Mouse (Mus musculus) hindbrain, embryonic 14.5 days (tissue): ENCODE results near the gene Smad6. TPM values are rescaled to one million over a fixed set of nuclear protein-coding genes. Genes with fewer than 3 reads are reported as not detected.

Experiments used
- ATAC-seq: fragments of 200-750 bp; cut with Nextera tagmentation; 2 replicates; pipeline ENCODE4 v1.8.0; 2017; ENCODE audit warnings: moderate number of reproducible peaks, mild to moderate bottlenecking, moderate TSS enrichment, moderate library complexity; ENCODE audit not compliant: low FRiP score
- DNase-seq: peaks from one replicate; pipeline ENCODE4 v3.0.0-alpha.2; 2015; ENCODE audit warnings: low spot score
- H3K27ac ChIP-seq: fragments of 300-500 bp; sonication (generic); 2 replicates; pipeline ENCODE4 v1.5.1; 2014; ENCODE audit warnings: mild to moderate bottlenecking, moderate library complexity
- H3K27me3 ChIP-seq: fragments of 300-500 bp; sonication (generic); 2 replicates; pipeline ENCODE4 v1.6.1; 2014; ENCODE audit warnings: mild to moderate bottlenecking, low read length, mixed read lengths; ENCODE audit not compliant: control insufficient read depth, insufficient read depth
- H3K36me3 ChIP-seq: fragments of 300-500 bp; sonication (generic); replicated peaks from 2 replicates; pipeline ENCODE4 v1.6.1; 2014; ENCODE audit not compliant: control insufficient read depth, insufficient read depth
- H3K4me1 ChIP-seq: fragments of 300-500 bp; sonication (generic); replicated peaks from 2 replicates; pipeline ENCODE4 v1.6.1; 2014; ENCODE audit warnings: antibody characterized with exemption, low read length, mixed read lengths; ENCODE audit not compliant: control insufficient read depth, insufficient read depth
- H3K4me2 ChIP-seq: fragments of 300-500 bp; sonication (generic); replicated peaks from 2 replicates; pipeline ENCODE4 v1.6.1; 2014; ENCODE audit warnings: mild to moderate bottlenecking, moderate library complexity
- H3K4me3 ChIP-seq: fragments of 300-500 bp; sonication (generic); replicated peaks from 2 replicates; pipeline ENCODE4 v1.5.1; 2014; ENCODE audit warnings: mild to moderate bottlenecking, low read length
- H3K9ac ChIP-seq: fragments of 300-500 bp; sonication (generic); 2 replicates; pipeline ENCODE4 v1.6.1; 2014
- H3K9me3 ChIP-seq: fragments of 300-500 bp; sonication (generic); 2 replicates; pipeline ENCODE4 v1.6.1; 2016; ENCODE audit warnings: low read length; ENCODE audit not compliant: control insufficient read depth
- WGBS: fragments of 180-500 bp; shearing (Covaris S2); extraction: QIAGEN DNeasy Blood & Tissue Kit; methylation state at CpG from one replicate; pipeline ENCODE4 v1.1.7; 2014; 5-methylcytosine and 5-hydroxymethylcytosine counted together
- polyA plus RNA-seq: library from polyadenylated mRNA; unstranded; fragments of >200 nt; fragmentation: Nextera tagmentation; extraction: Ambion mirVana; gene quantifications from 2 replicates; pipeline ENCODE4 v1.2.1, GENCODE M21; 2014

Gene Smad6
- polyA plus RNA-seq, 1 experiment from 2014 or later, result 2.7 TPM

- H3K4me3 ChIP-seq, result no peak overlapping the region
- H3K4me2 ChIP-seq, result no peak overlapping the region
- H3K36me3 ChIP-seq, result no peaks in the 10 kb centered on the region
- H3K27ac ChIP-seq, result no peak overlapping the region
- no peak for DNase-seq
- no peaks in the 10 kb centered on the region for H3K9me3 ChIP-seq
- 0 out of 2 replicates have a peak, but pooled peaks cover 4% of the 10 kb centered on the region for H3K4me1 ChIP-seq
- no peak for ATAC-seq
- no peak overlapping the region for H3K9ac ChIP-seq
- WGBS, result 76% methylated on average over 6 of the region's 6 CpGs
- no peaks in the 10 kb centered on the region for H3K27me3 ChIP-seq
These were observed 105.4 kb downstream of the Smad6 start for GRCm38 (mm10) chr9:63916441-63916840.

- Histone ChIP-seq H3K4me3 (no peak overlapping the region), H3K27ac (no peak overlapping the region), H3K4me2 (no peak overlapping the region), H3K9me3 (no peaks in the 10 kb centered on the region), H3K4me1 (0 out of 2 replicates have a peak, but pooled peaks cover 4% of the 10 kb centered on the region), H3K9ac (no peak overlapping the region), H3K36me3 (no peaks in the 10 kb centered on the region), H3K27me3 (no peaks in the 10 kb centered on the region)
- 73% methylated on average over 5 of the region's 5 CpGs for WGBS
- DNase-seq (no peak), ATAC-seq (no peak)
These were observed 105.9 kb downstream of the Smad6 start for GRCm38 (mm10) chr9:63915976-63916375.

DNA sequence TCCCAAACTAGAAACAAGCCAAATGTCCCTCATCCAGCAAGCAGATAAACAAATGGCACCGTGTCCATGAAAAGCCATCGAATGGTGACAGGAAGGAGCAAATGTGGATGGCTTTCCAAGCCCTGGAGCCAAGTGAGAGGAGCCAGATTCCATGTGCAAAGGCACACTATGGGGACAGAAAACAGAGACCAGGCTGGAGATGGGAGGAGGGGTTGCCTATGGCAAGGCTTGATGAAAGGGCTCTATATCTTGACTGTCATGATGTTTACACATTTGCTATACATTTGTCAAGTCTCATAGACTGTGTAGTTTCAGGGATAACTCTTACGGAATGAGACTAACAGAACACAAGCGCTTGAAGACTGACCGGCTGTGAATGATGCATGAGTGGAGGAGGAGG, 106.9 kb downstream of the Smad6 start:
- ATAC-seq (no peak), DNase-seq (no peak)
- Histone ChIP-seq H3K27ac (no peak overlapping the region), H3K36me3 (no peaks in the 10 kb centered on the region), H3K27me3 (no peaks in the 10 kb centered on the region), H3K4me1 (0 out of 2 replicates have a peak, but pooled peaks cover 4% of the 10 kb centered on the region), H3K9ac (no peak overlapping the region), H3K9me3 (no peaks in the 10 kb centered on the region), H3K4me2 (no peak overlapping the region), H3K4me3 (no peak overlapping the region)
- 86% methylated on average over 5 of the region's 5 CpGs for WGBS

DNA sequence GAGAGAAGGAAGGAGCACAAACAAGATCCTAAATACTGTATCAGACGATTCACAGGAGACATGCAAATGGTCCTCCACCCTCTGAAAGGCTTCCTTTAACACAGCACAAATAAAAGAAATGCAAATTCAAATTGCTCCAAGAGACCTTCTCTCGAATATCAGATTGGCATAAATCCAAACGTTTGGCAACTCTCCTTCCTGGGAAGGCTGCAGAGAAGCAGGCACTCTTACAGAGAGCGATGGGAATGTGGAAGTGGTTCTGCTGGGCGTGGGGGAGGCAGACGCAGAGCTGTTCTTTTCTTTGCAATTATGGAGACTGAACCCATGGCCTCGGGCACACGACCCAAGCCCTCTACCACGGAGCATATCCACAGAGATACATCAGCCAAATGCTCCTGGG, 109.8 kb downstream of the Smad6 start:
- peak; percentile 42 for DNase-seq
- no peak overlapping the region for H3K9ac ChIP-seq
- H3K4me3 ChIP-seq, result no peak overlapping the region
- H3K9me3 ChIP-seq, result no peaks in the 10 kb centered on the region
- no peaks in the 10 kb centered on the region for H3K36me3 ChIP-seq
- no peaks in the 10 kb centered on the region for H3K4me1 ChIP-seq
- no peak overlapping the region for H3K27ac ChIP-seq
- no peak overlapping the region for H3K4me2 ChIP-seq
- 42% methylated on average over 9 of the region's 9 CpGs for WGBS
- no peaks in the 10 kb centered on the region for H3K27me3 ChIP-seq
- no peak for ATAC-seq

- ATAC-seq, result no peak
- DNase-seq, result peak; percentile 71
- no peak overlapping the region for H3K4me3 ChIP-seq
- H3K9me3 ChIP-seq, result no peaks in the 10 kb centered on the region
- no peaks in the 10 kb centered on the region for H3K4me1 ChIP-seq
- WGBS, result 22% methylated on average over 5 of the region's 5 CpGs
- H3K4me2 ChIP-seq, result no peak overlapping the region
- no peaks in the 10 kb centered on the region for H3K27me3 ChIP-seq
- no peak overlapping the region for H3K27ac ChIP-seq
- H3K36me3 ChIP-seq, result no peaks in the 10 kb centered on the region
- no peak overlapping the region for H3K9ac ChIP-seq
These were observed 112.2 kb downstream of the Smad6 start for GRCm38 (mm10) chr9:63909618-63910017.

- no peak overlapping the region for H3K9ac ChIP-seq
- DNase-seq, result no peak
- WGBS, result 92% methylated on average over 2 of the region's 2 CpGs
- no peaks in the 10 kb centered on the region for H3K27me3 ChIP-seq
- ATAC-seq, result no peak
- no peaks in the 10 kb centered on the region for H3K36me3 ChIP-seq
- no peaks in the 10 kb centered on the region for H3K4me1 ChIP-seq
- H3K9me3 ChIP-seq, result no peaks in the 10 kb centered on the region
- no peak overlapping the region for H3K27ac ChIP-seq
- no peak overlapping the region for H3K4me3 ChIP-seq
- H3K4me2 ChIP-seq, result no peak overlapping the region
These were observed 117.3 kb downstream of the Smad6 start for GRCm38 (mm10) chr9:63904543-63904942.

Other genes starting within 250 kb of the Smad6 start
- not detected in 2 replicates for gene Lctl, start 95.1 kb upstream of the Smad6 start, polyA plus RNA-seq
- 3.6 and 4.3 TPM in 2 replicates for gene Zwilch, start 151.0 kb upstream of the Smad6 start, polyA plus RNA-seq
- gene Rpl4, start 151.3 kb upstream of the Smad6 start, polyA plus RNA-seq, result 650 and 656 TPM in 2 replicates
- 24.2 and 27.0 TPM in 2 replicates for gene Snapc5, start 157.2 kb upstream of the Smad6 start, polyA plus RNA-seq
- 2.7 and 2.8 TPM in 2 replicates for gene Uchl4, start 213.1 kb upstream of the Smad6 start, polyA plus RNA-seq
- 66.4 and 74.4 TPM in 2 replicates for gene Map2k1, start 231.6 kb upstream of the Smad6 start, polyA plus RNA-seq